Mouse (Mus musculus) myocyte (in vitro differentiated cells): ENCODE measurements at regions not wholly inside any gene's neighbourhood (a gene's known extent, or its start where the extent isn't known, plus 50 kb on each side); places are given as distances from the start of the nearest gene placed in this dataset.

Experiments used
- CEBPB ChIP-seq: IDR thresholded peaks from 2 replicates; pipeline ENCODE4 v1.6.1; 2011; ENCODE audit warnings: mild to moderate bottlenecking, moderate library complexity; ENCODE audit not compliant: poor library complexity, insufficient read depth, severe bottlenecking
- E2F4 ChIP-seq: IDR thresholded peaks from one replicate; pipeline ENCODE4 v1.6.1; 2011; ENCODE audit warnings: mild to moderate bottlenecking, control low read depth, moderate library complexity; ENCODE audit not compliant: insufficient read depth
- MAX ChIP-seq: IDR thresholded peaks from one replicate; pipeline ENCODE4 v1.6.1; 2011; ENCODE audit warnings: low read depth, mild to moderate bottlenecking, control low read depth
- MYOG ChIP-seq, 3 experiments: IDR thresholded peaks; one replicate each; pipeline ENCODE4 v1.6.1; 2011; ENCODE audit warnings: control low read depth in 2 of 3, low read depth in 2 of 3, mild to moderate bottlenecking in 2 of 3; ENCODE audit not compliant: insufficient read length in 2 of 3, control insufficient read depth in 1 of 3, insufficient read depth in 1 of 3
- POLR2A ChIP-seq: IDR thresholded peaks from one replicate; pipeline ENCODE4 v1.6.1; 2011; ENCODE audit warnings: low read depth, mild to moderate bottlenecking, control low read depth, moderate library complexity; ENCODE audit not compliant: insufficient read length
- REST ChIP-seq: IDR thresholded peaks from one replicate; pipeline ENCODE4 v1.6.1; 2011; ENCODE audit warnings: mild to moderate bottlenecking, control low read depth, moderate library complexity; ENCODE audit not compliant: insufficient read depth, insufficient read length
- SRF ChIP-seq: IDR thresholded peaks from one replicate; pipeline ENCODE4 v1.6.1; 2011; ENCODE audit warnings: low read depth; ENCODE audit not compliant: control insufficient read depth, insufficient read length
- TCF12 ChIP-seq: IDR thresholded peaks from one replicate; pipeline ENCODE4 v1.6.1; 2011; ENCODE audit warnings: mild to moderate bottlenecking, control low read depth; ENCODE audit not compliant: poor library complexity, insufficient read depth, severe bottlenecking
- USF1 ChIP-seq: IDR thresholded peaks from one replicate; pipeline ENCODE4 v1.6.1; 2011; ENCODE audit warnings: low read depth, mild to moderate bottlenecking, control low read depth, moderate library complexity

DNA sequence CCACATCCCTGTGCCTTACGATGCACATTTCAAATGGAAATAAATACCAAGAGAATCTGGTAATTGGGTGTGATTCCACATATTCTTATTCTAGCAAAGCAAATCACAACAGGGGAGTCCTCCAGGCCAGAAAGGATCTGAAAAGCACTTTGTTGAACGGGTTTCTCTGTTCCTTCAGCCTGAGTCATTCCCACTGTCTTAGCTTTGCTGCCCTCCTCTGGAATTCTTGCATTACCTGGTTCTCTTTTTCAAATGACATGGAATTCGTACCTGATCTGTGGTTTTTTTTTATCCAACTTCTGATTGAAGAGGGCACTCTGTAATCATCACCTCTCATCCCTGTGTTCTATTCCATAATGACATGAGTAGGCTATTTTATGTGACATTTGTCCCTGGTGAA lies 200.9 kb downstream of the Lurap1l start:
- TF ChIP-seq USF1 (no peak), POLR2A (no peak), SRF (no peak), E2F4 (no peak), REST (no peak), MYOG (IDR thresholded peaks at IDR 0.05; ENCODE audit: control insufficient read depth in 1 of 3, insufficient read depth in 1 of 3, insufficient read length in 2 of 3, low read depth in 2 of 3) (no peak), MAX (no peak), CEBPB (no peak), TCF12 (no peak)
